Mouse (Mus musculus) activated CD4-positive, CD25-positive, alpha-beta regulatory T cell, adult 4 months (primary cell): ENCODE measurements around the gene Tars2. TPM values are rescaled to one million over a fixed set of nuclear protein-coding genes. Genes with fewer than 3 reads are reported as not detected.
"Not testable (repeated sequence)": the region's sequence is repeated elsewhere in the genome, so short reads cannot be mapped to it uniquely, and the experiment has no call there.

Experiments used
- ATAC-seq: one replicate; pipeline ENCODE4 v1.8.0; 2017
- polyA plus RNA-seq, 2 experiments: library from polyadenylated mRNA; unstranded; fragments of 100-300 nt; shearing (Covaris generic); gene quantifications; one replicate each; pipeline ENCODE4 v1.2.1; 2017

Gene Tars2
- 10 to 100 TPM; 67.4 to 73.6 TPM for polyA plus RNA-seq

DNA sequence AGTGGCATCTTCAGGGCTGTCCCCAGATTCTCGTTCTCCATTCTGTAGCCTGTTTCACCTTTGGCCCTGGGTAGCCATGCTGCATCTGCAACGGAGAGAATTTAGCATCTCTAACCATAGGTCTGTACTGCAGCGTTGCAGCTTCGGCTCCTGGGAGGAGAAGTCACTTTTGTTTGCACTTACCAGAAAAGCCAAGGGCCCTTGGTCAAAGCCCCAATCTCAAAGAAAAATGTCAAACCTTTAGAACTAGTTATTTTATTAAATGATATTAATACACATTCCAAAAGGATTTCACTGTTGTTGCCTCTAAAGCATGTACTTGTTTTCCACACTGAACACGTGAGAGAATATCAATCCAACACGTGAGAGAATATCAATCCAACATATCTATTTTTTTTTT lies at the start of gene Tars2:
TSS of gene Tars2 (minus strand) at position 101 of the 400 bp plus-strand sequence.
- ATAC-seq: no peak

DNA sequence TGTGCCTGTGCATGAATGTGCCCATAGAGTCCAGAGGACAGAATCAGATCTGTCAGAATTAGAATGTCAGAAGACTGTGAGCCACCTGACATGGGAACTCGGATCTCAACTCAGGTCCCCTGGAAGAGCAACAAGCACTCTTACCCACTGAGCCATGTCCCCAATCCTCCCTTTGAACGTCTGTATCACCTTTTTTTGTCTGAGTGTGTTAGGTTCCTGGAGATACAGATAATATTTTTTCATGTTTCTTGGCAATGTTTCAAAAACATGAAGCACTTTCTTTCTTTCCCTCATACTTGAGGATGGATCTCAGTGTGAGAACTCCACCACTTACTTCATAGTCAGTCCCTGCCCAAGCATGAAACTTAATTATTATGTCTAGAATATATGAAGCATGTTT lies 48.4 kb upstream of the Tars2 start:
- ATAC-seq: no peak

DNA sequence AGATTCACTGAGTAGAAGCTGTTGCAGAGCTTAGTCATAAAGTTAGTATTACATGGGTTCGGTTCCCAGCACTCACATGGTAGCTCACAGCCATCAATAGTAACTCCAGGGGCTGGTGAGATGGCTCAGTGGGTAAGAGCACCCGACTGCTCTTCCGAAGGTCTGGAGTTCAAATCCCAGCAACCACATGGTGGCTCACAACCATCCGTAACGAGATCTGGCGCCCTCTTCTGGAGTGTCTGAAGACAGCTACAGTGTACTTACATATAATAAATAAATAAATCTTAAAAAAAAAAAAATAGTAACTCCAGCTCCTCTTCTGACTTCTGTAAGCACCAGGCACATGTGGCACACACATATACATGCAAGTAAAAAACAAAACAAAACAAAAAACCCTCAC lies 47.6 kb upstream of the Tars2 start:
- not testable (repeated sequence) for ATAC-seq

DNA sequence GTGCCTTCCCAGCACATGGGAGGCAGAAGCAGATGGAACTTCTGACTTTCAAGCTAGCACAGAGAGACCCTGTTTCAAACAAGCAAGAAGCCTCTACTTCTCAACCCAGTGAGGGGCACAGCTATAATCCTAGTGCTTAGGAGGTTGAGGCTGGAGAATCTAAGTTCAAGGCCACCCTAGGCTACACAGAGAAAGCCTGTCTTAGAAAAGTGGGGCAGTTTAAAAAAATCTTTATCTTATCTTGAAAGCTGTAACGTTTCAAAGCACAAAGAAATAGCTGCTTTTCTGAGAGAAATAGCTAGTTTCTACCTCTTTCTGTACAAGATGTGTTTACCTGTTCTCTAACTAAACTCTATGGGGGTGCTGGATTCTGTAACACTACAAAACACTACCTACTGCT lies 46.7 kb upstream of the Tars2 start:
- ATAC-seq: no peak

DNA sequence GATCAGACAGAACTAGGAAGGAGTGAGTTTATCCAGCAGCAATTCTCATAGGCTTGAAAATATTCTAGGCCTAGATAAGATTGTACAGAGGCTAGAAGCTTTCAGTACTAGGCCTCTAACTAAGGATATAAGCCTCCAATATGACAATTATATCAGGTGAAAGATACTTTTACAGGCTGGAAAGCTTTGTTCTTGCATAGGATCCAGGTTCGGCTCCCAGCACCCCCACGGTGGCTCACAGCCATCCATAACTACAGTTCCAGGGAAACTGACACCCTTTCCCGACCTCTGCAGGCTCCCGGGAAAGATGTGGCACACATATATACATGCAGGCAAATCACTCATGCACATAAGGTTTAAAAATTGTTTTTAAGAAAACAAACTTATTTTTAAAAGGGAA lies 43.8 kb upstream of the Tars2 start:
- no peak for ATAC-seq

DNA sequence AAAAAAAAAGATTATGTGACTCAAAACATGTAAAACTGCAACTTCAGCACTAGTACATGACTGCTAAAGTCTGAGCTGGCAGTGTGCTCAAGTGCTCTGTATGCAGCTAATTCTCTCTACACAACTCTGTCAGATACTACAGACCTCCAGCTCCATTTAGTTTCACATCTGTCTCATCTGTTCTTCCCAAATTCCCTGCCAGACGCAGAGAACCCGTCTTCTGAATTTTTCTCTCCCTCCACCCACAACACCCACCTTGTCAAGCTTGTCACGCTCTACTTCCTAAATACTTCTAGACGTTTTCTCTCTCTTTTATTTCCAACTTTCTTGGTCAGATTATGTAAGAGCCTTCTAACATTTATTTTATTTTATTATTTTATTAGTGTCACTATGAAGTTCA lies 38.8 kb upstream of the Tars2 start:
- ATAC-seq: no peak

DNA sequence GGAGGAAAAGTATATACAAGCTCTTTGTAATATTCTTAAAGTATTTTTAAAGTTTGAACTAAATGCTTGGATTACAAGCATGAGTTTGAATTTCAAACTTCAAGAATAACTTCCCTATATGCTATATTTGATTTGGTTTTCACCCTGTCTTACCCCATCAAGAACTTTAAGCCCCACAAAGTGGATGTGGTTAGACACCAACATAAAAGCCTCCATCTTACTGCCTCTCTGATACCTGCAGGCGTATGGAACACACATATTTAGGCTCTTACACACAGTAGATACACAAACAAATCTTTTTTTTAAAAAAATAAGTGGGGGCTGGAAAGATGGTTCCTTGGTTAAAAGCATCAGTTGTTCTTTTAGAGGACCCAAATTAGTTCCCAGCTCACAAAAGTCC lies 34.3 kb upstream of the Tars2 start:
- ATAC-seq: no peak

DNA sequence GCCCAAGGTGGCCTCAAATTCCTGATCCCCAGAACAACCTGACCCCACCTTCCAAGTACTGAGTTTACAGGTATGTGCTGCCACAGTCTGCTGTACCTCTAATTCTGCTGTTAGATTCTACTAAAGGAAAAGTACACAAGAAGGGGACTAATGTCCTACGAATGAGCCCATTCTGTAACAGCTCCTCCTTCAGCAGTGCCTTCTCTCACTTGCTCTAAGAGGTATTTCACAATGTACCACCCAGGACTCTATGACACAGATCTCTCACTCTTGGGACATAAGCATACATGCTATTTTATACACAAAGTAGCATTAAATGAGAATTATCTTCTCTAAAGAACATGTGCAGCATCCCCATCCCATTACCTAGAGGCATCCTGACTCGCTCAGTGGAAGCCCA lies 33.7 kb upstream of the Tars2 start:
- no peak for ATAC-seq

DNA sequence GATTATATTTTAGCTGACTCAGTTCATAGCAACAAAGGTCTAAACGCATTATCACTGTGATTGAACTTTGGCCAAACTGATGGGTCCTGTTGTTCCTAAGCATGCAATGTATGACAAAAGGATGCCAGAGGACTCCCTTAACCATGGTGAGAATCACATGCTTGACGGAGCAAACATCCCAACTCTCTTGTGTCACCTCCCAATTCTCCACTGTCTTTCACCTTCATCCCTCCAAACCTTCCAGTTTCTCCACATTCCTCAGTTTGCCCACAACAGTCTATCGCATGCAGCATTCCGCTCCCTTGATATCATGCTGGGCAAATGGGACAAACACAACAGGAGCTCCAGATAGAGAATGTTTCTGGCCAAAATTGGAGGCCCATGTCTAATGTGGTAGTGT lies 25.5 kb upstream of the Tars2 start:
- ATAC-seq: no peak

DNA sequence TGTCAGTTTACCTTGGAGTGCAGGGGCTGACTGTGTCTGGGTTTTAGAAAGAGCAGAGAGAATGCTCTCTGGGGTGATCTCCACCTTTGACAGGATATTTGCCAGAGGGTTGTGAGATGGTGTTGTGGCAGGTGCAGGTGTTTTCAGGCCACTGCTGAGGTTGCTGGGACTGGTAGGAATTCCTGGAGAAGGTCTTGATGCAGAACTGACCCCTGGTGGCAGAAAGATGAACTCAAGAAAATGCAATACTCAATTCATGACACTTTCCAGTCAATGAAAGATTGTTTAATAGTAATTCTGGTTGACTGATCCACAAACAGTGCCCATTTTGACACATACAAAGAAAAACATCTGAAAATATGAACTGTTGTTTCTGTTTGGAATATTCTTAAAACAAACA lies 12.0 kb upstream of the Tars2 start:
- ATAC-seq: no peak

DNA sequence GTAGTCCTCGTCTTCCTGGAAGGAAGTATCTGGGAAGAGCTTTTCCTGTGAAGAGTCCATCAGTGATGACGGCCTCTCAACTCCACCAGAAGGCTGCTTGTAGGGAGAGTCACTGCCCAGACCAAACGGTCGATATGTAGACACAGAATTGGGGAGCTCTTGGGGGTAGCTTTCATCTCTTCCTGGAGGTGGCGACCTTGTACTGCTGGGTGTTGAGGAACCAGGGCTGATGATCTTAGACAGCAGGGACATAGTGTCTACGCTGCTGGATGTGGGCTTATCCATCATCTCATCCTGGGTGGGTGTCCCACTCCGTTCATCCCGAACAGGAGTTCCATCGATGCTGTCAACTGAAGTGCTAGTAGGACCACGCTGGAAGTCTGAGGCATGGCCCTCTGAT lies 5.5 kb upstream of the Tars2 start:
- ATAC-seq: no peak

DNA sequence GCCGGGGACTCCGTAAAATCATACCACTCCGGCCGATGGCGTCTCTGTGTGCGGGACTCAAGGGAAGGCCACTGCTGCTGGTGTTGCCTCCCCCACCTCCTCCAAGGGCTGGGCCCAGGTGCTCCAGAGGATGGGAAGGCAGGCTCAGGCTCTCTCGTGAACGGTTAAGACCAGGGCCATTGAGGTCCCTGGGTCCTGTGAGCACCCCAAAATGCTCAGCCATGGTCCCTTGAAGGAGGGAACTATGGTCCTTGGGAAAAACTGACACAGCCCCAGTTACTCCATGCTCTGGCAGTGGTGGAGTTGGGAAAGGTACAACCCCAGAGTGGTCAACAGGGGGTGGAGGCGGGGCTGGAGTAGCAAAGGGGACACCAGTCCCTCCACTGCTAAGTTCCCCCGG lies 3.8 kb upstream of the Tars2 start:
- no peak for ATAC-seq

DNA sequence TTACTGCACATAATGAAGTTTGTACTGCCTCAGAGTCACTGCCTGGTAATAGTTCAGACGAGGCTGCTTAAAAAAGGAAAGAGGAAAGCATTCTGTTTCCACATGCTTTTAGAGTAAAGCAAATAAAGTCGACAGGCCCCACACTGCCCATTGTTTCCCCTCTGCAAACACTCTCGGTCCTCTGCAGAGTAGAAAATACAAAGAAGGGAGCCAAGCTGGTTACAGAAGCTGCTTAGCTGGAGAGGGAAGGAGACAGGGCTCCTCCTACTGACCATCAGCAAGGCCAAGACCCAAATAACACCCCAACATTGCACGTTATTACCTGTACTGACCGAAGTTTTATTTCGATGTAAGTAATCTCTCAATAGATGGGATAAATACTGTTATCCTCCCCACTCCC lies 3.0 kb upstream of the Tars2 start:
- ATAC-seq: no peak

DNA sequence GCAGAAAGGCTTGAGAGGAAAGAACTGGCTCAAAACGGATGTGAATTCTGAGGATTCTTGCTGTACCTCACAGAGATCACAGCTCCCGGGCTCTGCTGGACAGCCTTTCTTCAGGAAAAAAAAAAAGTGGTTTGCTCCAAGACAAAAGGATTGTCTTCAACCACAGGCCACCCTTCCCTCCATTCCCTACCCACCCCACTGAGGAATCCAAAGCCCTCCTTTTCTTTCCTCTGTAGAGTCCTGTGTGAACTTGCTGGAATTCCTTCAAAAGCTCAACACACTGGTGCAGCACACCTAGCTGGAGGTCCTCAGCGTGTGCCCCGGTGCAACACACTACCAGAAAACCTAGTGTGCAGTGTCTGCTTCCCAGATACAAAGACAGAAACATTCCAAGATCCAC lies 1.8 kb upstream of the Tars2 start:
- ATAC-seq: no peak

DNA sequence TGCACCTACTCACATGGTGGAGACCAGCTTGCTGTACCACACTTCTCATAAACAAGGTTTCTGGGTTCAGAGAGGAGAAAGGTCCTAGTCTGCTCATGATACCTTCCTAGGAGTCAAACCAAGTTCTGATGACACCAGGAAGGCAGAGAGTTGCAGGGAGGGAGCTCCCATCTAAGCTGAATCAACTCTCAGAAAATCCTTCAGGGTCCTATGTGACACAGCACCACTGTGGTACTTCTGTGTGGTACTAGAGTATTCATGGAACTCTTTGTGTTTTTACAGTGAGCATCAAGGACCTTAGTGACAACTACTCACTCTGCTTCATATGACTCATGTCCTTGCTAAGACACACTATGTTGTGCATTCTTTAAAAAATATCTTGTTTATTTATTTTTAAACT lies 650 bp upstream of the Tars2 start:
- ATAC-seq: no peak

DNA sequence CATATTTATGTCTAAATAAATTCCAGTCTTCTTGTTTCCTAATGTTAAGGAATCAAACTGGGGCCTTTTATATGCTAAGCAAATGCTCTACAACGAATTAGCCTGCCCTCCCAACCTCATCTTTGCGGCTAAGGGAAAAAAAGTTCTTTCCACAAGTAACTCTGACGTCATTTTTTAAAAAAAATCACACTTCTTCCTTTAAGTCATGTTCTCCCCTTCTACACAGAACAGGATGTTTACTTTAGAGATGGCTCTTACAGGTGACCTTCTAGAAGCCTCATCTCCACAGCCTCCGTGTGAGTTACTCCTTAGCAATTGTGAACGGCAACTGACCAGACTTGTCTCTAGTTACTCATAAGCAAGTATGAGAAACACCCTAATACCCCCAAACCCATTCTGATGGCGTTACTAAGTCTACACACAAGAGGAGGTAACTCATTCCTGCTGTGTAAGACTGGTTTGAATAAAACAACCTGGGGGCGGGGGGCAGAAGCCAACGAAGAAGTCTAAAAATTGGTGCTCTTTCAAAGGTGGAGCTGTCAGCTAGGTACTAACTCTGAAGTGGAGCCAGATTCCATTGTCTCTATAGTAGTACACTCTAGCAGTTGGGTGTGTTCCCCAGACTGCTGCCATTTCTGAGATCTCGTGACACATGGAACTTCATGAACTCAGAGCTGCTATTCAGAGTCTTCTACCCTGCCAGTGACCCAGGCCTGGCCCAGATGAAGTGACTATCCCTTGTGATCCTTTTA lies 1.4 kb downstream of the Tars2 start:
- peak; percentile 78 for ATAC-seq

DNA sequence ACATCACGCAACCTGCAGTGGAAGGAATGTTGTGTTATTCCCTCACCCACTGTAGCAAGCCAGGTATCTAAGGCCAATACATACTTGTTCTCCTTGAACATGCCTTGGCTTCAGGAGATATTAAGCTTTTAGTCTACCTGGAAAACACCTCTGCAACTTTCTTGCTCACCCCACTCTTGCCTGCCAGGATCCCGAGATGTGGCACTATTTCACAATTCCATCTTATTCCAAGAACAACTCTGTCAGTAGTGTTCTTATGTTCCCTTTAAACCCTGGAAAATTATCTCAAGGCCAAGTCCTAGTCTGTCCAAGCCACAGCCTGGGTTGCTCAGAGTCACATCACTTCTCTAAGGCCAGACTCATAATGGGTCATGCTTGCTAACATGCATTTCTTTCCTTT lies 3.2 kb downstream of the Tars2 start:
- ATAC-seq: no peak

DNA sequence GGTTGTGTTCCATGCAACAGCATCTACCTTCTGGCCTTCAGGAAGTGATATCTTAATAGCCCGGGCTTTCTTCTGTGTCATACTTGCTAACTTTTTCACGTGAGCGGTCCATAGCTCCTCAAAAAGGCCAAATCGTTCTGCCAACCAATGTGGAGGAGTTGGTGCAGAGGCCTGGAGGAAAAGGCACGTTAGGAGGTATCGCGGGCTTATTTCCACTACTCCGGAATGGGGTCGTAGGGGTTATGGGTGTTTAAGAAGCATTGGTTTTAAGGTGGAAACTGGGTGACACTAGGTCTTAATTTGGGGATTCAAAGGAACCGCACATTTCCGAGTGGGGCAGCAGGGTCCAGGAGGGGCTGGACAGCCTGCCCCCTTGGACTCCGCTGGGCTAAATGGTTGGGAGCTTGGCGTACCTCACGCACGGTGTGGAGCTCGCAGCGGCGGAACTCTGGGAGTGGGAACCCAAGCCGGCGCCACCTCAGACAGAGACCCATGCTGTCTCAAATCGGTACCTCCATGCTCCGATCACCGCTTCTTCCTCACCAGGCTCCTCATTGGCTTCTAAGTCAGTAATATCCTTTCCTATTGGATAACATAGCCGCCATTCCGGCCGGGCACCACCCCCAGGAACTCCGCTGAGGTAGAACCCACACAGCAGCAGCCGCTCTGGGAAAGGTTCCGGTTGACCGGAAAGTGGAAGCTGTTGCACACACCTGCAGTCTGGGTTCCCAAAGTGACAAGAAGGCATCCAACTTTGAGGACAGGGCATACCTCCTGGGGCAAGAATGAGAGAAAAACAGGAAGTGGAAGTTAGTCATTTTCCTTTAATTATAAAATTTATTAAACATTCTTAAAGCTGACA lies 5.4 kb downstream of the Tars2 start:
- peak; percentile 73 for ATAC-seq

DNA sequence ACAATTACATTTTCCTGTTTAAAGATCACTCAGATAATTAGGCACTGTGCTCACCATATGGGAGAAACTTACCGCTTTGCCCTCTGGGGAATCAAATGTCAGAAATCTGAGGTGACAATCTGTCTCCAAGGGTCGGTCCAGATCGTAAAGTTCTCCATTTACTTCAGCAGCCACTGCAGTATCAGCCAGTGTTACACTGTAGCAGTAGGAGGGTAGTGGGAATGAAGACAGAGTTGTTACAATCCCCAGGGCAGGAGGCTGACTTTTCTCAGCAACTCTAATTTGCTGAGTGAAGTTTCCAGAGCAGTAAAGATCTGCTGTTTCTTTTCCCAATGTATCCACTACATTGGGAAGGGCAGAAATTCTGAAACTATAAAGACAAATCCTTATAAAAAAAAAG lies 7.1 kb downstream of the Tars2 start:
- no peak for ATAC-seq

DNA sequence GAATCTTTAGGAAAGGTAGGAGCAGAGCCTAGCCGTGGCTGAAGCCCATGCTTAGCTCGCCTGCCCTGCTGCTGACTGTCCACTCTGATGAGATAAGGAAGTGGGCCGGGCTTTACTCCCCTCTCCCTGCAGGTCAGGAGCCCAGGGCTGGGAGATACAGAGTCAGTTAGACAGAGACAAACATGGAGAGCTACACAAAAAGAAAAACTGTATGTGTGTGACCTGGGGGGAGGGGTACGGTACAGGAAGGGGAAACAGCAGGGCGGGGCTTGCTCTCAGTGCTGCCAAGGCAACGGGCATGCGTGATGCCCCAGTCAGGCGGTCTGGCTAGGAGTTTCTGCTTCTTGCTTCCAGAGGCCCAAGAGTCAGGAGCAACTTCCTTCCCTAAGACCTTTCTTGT lies 19.6 kb downstream of the Tars2 start:
- ATAC-seq: peak; percentile 59

DNA sequence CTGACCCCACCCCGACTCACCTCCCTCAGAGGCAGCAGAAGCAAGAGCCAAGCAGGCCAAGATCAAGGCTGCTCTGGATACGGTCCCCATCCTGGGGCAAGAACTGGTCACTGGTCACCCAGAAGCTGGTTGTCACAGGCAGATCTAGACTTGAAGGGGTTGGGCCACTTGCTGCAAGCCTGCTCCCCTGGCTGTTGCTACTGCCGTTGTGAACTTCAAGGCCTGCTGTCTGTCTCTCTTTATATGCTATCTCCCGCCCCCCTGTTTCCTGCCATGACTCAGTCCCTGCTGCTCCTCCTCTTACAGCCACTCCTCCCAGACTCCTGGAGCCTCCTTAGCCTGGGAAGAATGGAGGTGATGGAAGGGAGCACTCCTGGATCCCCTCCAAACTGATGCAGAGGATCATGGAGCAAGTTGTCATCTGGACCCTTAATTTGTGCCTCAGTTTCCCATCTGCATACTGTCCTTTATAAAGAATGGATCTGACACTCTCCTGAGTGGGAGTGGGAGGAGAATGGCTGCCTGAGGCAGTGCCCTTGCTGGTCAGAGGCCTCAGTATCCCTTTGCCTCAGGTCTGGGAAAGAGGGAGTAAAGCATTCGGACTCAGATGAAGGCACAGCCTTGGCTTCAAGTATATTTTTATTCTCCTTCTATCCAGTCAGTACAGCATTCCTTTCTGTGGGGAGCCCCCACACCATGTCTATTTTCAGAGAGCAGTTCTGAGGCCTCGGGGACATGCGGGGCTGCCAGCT lies 20.5 kb downstream of the Tars2 start, which contains the start of gene Ecm1:
TSS of gene Ecm1 (minus strand) at position 217 of the 752 bp plus-strand sequence.
- peak; percentile 72 for ATAC-seq

DNA sequence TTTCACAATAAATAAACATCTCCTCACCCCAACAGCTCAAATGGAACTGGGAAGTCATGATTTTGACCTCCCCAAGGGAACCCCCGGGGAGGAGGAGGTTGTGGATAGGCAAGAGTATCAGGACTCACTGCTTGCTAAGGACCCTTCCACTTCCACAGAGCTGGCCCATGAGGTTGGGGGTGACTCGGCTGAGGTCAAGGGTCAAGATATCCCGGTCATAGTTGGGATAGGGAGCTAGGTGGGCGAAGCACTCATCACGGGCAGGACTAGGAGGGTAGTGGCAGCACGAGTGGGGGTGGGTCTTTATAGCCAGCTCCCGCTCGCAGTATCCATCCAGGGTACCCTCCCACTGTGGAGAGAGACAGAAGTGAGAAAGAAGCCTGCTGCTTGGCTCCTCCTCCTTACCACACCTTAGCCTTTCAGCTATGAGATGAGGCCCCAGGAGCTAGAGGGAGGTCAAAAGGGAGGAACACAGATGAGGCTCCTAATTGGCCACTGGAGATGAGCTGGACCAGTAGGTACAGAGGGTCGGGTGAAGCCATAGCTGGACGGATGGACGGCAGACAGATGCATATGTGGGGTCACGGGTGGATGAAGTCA lies 24.8 kb downstream of the Tars2 start:
- ATAC-seq: no peak
